Mouse (Mus musculus) granulocyte monocyte progenitor cell, adult 5-6 weeks (primary cell): ENCODE measurements at regions not wholly inside any gene's neighbourhood (a gene's known extent, or its start where the extent isn't known, plus 50 kb on each side); places are given as distances from the start of the nearest gene placed in this dataset.

Experiments used
- ATAC-seq: replicated peaks from 2 replicates; pipeline ENCODE4 v1.8.0; 2016; ENCODE audit warnings: mild to moderate bottlenecking, moderate TSS enrichment, inconsistent platforms; ENCODE audit not compliant: poor library complexity, severe bottlenecking

GRCm38 (mm10) chr12:39328377-39328776 is 549.2 kb downstream of the Etv1 start:
- ATAC-seq: no peak

GRCm38 (mm10) chr12:39339101-39339538 is 559.9 kb downstream of the Etv1 start:
- ATAC-seq: no peak

GRCm38 (mm10) chr12:39341751-39342271 is 562.6 kb downstream of the Etv1 start:
- ATAC-seq: no peak

DNA sequence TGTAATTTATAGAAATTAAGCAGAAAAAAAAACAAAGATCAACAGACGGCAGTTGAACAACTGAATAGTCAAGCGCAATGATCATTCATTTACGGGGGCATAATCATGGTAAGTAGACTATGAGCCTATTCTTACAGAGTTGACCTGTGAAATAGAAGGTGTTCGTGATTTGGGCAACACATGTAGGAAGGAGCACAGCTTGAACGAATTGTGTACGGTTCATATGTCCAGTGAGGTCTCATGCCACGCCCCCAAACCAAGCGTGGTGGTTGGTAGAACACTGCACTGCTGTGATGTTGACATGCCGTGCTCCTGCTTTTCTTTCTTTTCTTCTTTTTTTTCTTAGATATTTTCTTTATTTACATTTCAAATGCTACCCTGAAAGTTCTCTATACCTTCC is 563.1 kb downstream of the Etv1 start:
- ATAC-seq: no peak

DNA sequence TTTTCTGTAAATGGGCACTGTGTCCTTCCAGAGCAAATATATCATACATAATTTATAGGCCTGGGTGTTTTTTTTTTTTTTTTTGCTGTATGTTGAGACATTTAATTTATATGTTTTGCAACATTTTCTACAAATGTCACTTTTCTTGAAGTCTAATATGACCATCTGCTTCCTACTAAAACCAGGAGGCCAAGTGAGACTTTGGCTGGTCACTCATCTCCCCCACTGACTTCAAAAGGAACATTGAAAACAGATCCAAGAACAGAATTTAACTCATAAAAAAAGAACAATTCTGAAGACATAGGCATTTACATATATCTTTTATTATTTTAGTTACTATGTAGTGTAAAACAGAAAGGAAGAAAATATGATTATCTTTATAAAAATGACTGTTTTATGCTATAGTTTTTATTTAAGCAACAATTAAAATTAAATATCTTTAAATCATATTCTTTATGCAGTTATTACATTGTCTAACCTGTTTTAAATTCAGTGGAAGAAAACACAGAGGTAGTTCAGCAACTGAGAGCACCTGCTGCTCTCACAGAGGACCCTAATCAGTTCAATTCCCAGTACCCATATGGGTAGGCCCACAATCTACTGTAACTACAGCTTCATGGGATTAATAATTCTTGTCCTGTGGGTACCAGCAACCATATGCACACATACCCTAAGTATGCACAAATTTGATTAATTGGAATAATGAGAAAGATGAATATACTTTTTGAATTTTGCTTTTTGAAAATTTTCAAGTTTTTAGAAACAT is 592.5 kb downstream of the Etv1 start:
- ATAC-seq: no peak

DNA sequence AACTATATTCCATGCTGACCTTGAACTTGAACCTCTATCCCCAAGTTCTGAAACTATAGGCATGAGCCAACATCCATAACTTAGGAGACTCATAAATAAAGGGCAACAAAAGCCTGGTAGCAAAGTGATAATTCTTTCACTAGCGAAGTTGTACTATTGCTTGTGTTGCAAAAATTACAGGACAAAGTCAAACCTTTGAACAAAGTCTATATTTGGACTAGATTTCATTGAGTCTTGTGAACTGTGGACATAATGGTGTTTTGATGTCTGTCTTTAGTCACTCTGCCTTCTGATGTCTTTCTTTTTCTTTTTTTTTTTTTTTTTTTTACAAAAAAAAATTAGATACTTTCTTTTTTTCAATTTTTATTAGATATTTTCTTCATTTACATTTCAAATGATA is 594.5 kb downstream of the Etv1 start:
- no peak for ATAC-seq
